Mouse (Mus musculus) kidney, postnatal 0 days (tissue): ENCODE results near the gene Npc2. TPM values are rescaled to one million over a fixed set of nuclear protein-coding genes. Genes with fewer than 3 reads are reported as not detected.

ENCODE experiments used
- ATAC-seq: fragments of 200-750 bp; cut with Nextera tagmentation; replicated peaks from 2 replicates; pipeline ENCODE4 v1.8.0; 2017; ENCODE audit warnings: low read depth, moderate number of reproducible peaks, moderate TSS enrichment, moderate library complexity; ENCODE audit not compliant: low FRiP score
- DNase-seq: peaks from one replicate; pipeline ENCODE4 v3.0.0-alpha.2; 2016; ENCODE audit warnings: low spot score
- H3K27ac ChIP-seq: fragments of 300-500 bp; sonication (generic); 2 replicates; pipeline ENCODE4 v1.5.1; 2014; ENCODE audit warnings: mild to moderate bottlenecking
- H3K27me3 ChIP-seq: fragments of 300-500 bp; sonication (generic); 2 replicates; pipeline ENCODE4 v1.6.1; 2014; ENCODE audit warnings: low read length, mixed read lengths; ENCODE audit not compliant: insufficient read depth
- H3K36me3 ChIP-seq: fragments of 300-500 bp; sonication (generic); 2 replicates; pipeline ENCODE4 v1.6.1; 2014; ENCODE audit warnings: low read length, mixed read lengths; ENCODE audit not compliant: insufficient read depth
- H3K4me1 ChIP-seq: fragments of 300-500 bp; sonication (generic); replicated peaks from 2 replicates; pipeline ENCODE4 v1.6.1; 2014; ENCODE audit warnings: antibody characterized with exemption, low read length, mixed read lengths; ENCODE audit not compliant: insufficient read depth
- H3K4me2 ChIP-seq: fragments of 300-500 bp; sonication (generic); 2 replicates; pipeline ENCODE4 v1.6.1; 2014; ENCODE audit warnings: mild to moderate bottlenecking, low read length, moderate library complexity, mixed read lengths
- H3K4me3 ChIP-seq: fragments of 300-500 bp; sonication (generic); replicated peaks from 2 replicates; pipeline ENCODE4 v1.5.1; 2014; ENCODE audit warnings: low read depth, low read length
- H3K9ac ChIP-seq: fragments of 300-500 bp; sonication (generic); 2 replicates; pipeline ENCODE4 v1.6.1; 2014; ENCODE audit warnings: low read depth, low read length
- H3K9me3 ChIP-seq: fragments of 300-500 bp; sonication (generic); replicated peaks from 2 replicates; pipeline ENCODE4 v1.6.1; 2016; ENCODE audit warnings: low read length, inconsistent platforms, mixed read lengths
- CTCF ChIP-seq: IDR thresholded peaks from 2 replicates; pipeline ENCODE4 v1.5.1; 2016; ENCODE audit warnings: antibody characterized with exemption, low read depth, mild to moderate bottlenecking, moderate library complexity
- WGBS: fragments of 180-500 bp; shearing (Covaris S2); extraction: QIAGEN DNeasy Blood & Tissue Kit; methylation state at CpG from one replicate; pipeline ENCODE4 v1.1.7; 2014; 5-methylcytosine and 5-hydroxymethylcytosine counted together
- polyA plus RNA-seq: library from polyadenylated mRNA; unstranded; fragments of >200 nt; fragmentation: Nextera tagmentation; extraction: Ambion mirVana; gene quantifications from 2 replicates; pipeline ENCODE4 v1.2.1, GENCODE M21; 2015

Npc2 gene
- polyA plus RNA-seq = 70.5 and 75.7 TPM in 2 replicates

DNA sequence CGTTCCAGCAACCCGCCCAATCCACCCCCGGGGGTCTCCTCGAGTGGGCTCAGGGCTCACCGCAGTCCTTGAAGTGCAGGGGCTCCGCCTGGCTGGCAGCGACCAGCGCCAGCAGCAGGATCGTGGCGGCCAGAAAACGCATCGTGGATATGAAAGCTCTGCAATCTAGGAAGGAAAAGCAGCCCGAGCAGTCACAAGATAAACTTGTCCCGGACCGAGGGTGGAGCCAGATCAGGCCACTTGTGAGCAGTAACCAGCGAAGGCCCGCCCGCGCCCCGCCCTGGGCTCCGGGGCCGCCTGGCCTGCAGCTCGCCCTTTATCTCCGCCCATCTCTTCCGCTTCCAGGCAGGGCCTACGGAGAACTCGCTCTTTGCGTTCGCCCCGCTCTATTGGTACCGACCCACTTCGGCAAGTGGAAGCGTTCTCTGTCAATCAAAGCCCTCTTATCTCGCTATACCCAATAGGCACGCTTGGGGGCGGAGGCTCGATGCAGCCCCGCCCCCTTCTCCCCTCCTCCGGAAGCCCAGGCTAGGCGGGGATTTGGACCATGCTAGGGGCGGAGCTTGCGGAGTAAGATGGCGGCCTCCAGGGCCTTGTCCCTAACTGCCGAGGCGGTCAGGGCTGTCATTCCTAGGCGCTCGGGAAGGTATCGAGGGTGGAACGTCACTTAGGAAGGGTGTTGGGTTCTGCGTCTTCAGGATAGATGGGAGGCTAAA lies at the start of gene Npc2, which contains the start of gene Isca2:
Gene Npc2, minus strand, starts transcription at position 427 of the 716 bp plus-strand sequence.
Gene Isca2, plus strand, starts transcription at position 526 of the 716 bp plus-strand sequence.
- under 1% methylated on average over 50 of the region's 50 CpGs for WGBS
- ATAC-seq (peak; percentile 99), DNase-seq (peak; percentile 100)
- Histone ChIP-seq H3K4me1 (peaks cover 17% of the 10 kb centered on the region), H3K9me3 (no peaks in the 10 kb centered on the region), H3K27ac (peak within 1 kb of the TSS; percentile 97), H3K4me2 (peak within 1 kb of the TSS; percentile 91), H3K27me3 (no peaks in the 10 kb centered on the region), H3K4me3 (peak within 1 kb of the TSS; percentile 71), H3K36me3 (no peaks in the 10 kb centered on the region), H3K9ac (peak within 1 kb of the TSS; percentile 82)
- TF ChIP-seq CTCF = no peak

DNA sequence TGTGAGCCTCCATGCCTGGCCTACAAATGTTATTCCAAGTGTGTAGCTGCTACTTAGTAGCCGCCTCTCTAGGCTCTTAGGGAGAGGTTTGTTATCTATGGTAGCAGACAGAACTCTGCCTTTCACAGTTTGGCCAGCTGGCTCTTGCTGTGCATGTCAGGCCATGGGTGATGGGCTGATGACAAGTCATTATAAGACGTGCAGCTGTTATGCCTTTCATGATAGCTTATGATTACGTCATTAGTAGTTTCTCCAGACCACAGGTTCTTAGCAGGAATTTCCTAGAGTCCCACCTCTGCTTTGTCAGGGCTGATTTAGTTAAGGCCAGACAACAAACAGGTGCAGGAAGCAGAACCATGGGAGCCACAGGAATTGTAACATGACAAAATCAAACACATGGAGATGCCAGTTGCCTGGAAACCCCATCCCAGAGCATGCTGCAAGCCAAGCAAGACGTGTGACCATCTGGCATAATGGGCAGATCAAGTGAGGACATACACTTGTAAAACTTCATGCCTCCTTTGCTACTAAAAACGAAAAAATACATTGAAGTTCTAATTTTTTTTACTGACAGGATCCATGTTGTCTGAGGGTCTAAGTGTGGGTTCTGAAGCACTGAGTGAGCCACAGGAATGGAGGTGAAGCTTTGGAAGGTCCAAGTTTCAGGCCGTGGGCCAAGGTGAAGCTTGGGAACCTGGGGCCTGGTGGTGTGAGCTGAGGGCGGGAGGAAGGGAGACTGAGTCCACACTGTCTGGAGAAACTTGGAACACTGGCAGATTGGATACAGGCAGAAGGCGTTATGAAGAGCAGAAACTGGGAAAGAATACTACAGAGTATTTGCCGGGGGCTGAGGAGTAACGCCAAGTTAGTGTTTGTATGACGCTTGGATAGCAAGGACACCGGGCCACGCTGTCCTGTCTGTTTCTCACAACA lies 46.5 kb upstream of the Npc2 start:
- H3K27ac ChIP-seq = no peak overlapping the region
- no peaks in the 10 kb centered on the region for H3K4me1 ChIP-seq
- H3K4me2 ChIP-seq = no peak overlapping the region
- H3K4me3 ChIP-seq = no peak overlapping the region
- WGBS = 88% methylated on average over 13 of the region's 13 CpGs
- H3K9me3 ChIP-seq = no peaks in the 10 kb centered on the region
- no peak for DNase-seq
- no peaks in the 10 kb centered on the region for H3K36me3 ChIP-seq
- no peak for TF ChIP-seq CTCF
- no peaks in the 10 kb centered on the region for H3K27me3 ChIP-seq
- no peak for ATAC-seq
- H3K9ac ChIP-seq = no peak overlapping the region

DNA sequence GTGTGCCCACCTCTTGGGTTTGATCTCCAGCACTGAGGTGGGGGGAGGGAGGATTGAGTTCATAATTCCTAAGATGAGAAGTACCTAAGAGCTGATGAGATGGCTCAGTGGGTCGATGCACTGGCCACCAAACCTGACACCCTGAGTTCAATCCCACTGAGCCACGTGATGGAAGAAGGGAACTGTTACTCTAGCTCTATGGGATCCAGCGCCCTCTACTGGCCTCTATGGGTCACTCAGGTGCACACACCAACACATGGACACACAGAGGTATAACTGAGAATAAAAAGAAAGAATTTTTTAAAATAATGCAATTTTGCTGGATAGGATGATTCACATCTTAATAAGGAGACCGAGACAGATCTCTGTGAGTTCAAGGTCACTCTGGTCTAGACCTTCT lies 45.5 kb upstream of the Npc2 start:
- H3K27ac ChIP-seq = no peak overlapping the region
- TF ChIP-seq CTCF = no peak
- H3K4me3 ChIP-seq = no peak overlapping the region

DNA sequence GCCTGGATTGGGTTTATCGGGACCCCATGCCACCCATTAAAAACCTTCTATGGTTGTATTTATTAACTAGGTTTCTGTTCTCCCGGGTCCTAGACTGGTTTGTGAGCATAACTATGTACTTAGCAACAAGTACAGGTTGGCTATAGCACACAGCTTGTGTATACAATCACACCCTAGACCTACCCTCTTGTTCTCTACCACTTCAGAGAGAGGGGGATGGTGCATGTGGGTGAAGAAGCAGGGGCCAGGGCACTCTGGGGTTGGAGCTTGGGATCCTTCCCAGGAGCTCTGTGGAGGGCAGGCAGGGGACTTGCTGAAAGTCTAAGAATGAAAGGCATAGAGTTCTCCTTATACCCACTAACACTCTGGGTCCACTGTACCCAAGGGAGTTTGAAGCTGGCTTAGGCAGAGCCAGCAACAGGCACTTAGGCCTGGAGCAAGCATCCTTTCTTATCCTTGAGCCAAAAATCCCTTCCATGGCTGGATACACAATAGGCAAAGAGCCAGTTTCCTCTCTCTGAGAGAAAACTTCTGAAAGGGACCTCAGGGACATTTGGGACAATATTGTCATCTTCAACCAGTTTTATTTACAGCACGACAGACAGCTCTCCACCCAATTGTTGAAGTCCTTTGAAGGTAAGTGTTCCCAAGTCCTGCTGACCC lies 41.8 kb upstream of the Npc2 start:
- no peak for TF ChIP-seq CTCF
- H3K4me2 ChIP-seq = no peak overlapping the region
- H3K27ac ChIP-seq = no peak overlapping the region
- H3K4me1 ChIP-seq = no peaks in the 10 kb centered on the region
- WGBS = 73% methylated on average over 3 of the region's 3 CpGs
- H3K27me3 ChIP-seq = no peaks in the 10 kb centered on the region
- H3K36me3 ChIP-seq = no peaks in the 10 kb centered on the region
- no peaks in the 10 kb centered on the region for H3K9me3 ChIP-seq
- no peak for ATAC-seq
- DNase-seq = no peak
- H3K4me3 ChIP-seq = no peak overlapping the region
- no peak overlapping the region for H3K9ac ChIP-seq

More for the DNA sequence above, 45.5 kb upstream of the Npc2 start:
- Histone ChIP-seq H3K9ac (no peak overlapping the region), H3K36me3 (no peaks in the 10 kb centered on the region), H3K9me3 (no peaks in the 10 kb centered on the region), H3K4me1 (no peaks in the 10 kb centered on the region), H3K27me3 (no peaks in the 10 kb centered on the region), H3K4me2 (no peak overlapping the region)
- ATAC-seq = no peak
- WGBS = 67% methylated on average over 4 of the region's 4 CpGs
- no peak for DNase-seq

DNA sequence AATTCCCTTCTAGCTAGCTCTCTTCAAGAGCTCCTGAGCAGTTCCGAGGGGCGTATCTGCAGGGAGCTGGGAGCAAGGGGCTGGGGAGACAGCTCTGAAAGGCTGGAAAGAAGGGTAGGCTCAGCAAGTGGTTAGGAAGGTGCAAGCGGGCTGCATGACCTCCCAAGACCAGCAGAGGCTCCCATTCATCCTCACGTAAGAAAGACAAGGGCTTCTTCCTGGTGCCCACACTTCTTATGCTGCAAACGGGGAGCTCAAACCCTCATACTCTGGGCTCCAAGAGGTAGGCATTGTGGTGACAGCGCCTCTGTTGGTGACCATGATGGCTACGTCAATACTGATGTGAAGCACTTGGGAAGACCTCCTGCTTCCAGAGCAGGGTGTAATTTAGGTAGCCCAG lies 40.8 kb upstream of the Npc2 start:
- Histone ChIP-seq H3K9me3 (no peaks in the 10 kb centered on the region), H3K4me1 (no peaks in the 10 kb centered on the region), H3K27ac (no peak overlapping the region), H3K4me2 (no peak overlapping the region), H3K36me3 (no peaks in the 10 kb centered on the region), H3K27me3 (no peaks in the 10 kb centered on the region), H3K4me3 (no peak overlapping the region), H3K9ac (no peak overlapping the region)
- DNase-seq (peak; percentile 39), ATAC-seq (no peak)
- WGBS = 52% methylated on average over 7 of the region's 7 CpGs
- peak; percentile 39; the same call in 1 of the 2 replicates for TF ChIP-seq CTCF

DNA sequence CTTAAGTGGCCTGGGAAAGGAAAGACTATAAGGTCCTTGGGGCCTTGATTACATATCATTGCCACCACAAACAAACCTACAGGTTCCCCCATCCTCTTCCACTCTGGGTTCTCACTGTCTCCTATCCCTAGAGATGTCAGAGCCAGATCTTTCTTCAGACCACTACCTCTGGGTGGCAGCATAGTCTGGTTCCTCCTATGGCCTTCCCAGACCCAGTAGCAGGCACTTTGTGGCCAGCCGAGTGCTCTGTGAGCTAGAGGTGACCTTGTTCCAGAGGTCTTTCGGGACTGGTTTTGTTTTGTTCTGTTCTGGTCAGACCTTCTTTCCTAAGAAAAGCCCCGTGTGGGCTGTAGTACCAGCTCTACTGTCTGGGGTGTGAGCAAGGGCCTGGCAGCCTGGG lies 39.1 kb upstream of the Npc2 start:
- no peaks in the 10 kb centered on the region for H3K27me3 ChIP-seq
- ATAC-seq (no peak), DNase-seq (no peak)
- no peaks in the 10 kb centered on the region for H3K4me1 ChIP-seq
- WGBS = 56% methylated on average over 3 of the region's 3 CpGs
- H3K36me3 ChIP-seq = no peaks in the 10 kb centered on the region
- H3K4me2 ChIP-seq = no peak overlapping the region
- H3K4me3 ChIP-seq = no peak overlapping the region
- H3K9ac ChIP-seq = no peak overlapping the region
- H3K9me3 ChIP-seq = no peaks in the 10 kb centered on the region
- TF ChIP-seq CTCF = peak; percentile 55
- no peak overlapping the region for H3K27ac ChIP-seq
